Mouse (Mus musculus) cerebellum, adult 2 months (tissue): ENCODE results near the gene Slc15a1.

Experiments
- CTCF ChIP-seq: fragments of 200-500 bp; IDR thresholded peaks from 2 replicates; pipeline ENCODE4 v1.5.1; 2011; ENCODE audit warnings: low read depth, mild to moderate bottlenecking, control low read depth, low read length, moderate library complexity, borderline replicate concordance; ENCODE audit not compliant: insufficient read depth
- POLR2A ChIP-seq: fragments of 200-500 bp; IDR thresholded peaks from 2 replicates; pipeline ENCODE4 v1.6.1; 2011; ENCODE audit warnings: low read length, control low read depth, borderline replicate concordance; ENCODE audit not compliant: insufficient read depth

DNA sequence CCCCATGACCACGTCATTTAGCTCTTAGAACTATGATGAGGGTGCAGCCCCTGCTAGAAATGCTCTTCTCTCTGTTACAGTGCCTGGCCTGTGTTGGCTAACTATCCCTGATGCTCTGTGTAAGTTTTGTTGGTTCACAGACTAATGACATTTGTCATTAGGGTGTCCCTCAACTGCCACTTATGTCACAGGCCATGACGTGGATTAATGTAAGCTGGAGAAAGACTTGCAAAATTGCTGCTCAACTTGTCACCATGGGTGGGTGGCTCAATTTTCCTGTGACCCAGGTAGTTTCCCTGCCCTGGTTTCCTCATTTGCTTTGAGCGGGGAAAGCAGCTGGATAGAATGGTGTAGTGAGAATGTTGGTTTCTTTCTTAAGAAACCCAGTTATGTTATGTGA, 22.8 kb upstream of the Slc15a1 start:
- TF ChIP-seq POLR2A (no peak), CTCF (no peak)
